Mouse (Mus musculus): ENCODE measurements at regions not wholly inside any gene's neighbourhood (a gene's known extent, or its start where the extent isn't known, plus 50 kb on each side); places are given as distances from the start of the nearest gene placed in this dataset.

- no peak for TF ChIP-seq POLR2A (IDR thresholded peaks at IDR 0.05; ENCODE audit: borderline replicate concordance, low read depth, low read length)
- TF ChIP-seq CTCF (IDR thresholded peaks at IDR 0.05; ENCODE audit: low read depth, low read length) = no peak
Measured at GRCm38 (mm10) chr12:35314035-35314434, 220.8 kb downstream of the Ahr start.
